Mouse (Mus musculus) intestine, embryonic 14.5 days (tissue): ENCODE measurements around the gene Gzmk. TPM values are rescaled to one million over a fixed set of nuclear protein-coding genes. Genes with fewer than 3 reads are reported as not detected.
A peak's percentile ranks its signal among the peaks of the same experiment; 100 is the strongest.

Experiments
- ATAC-seq: fragments of 200-750 bp; cut with Nextera tagmentation; replicated peaks from 2 replicates; pipeline ENCODE4 v1.8.0; 2017; ENCODE audit warnings: low read depth, moderate number of reproducible peaks, moderate TSS enrichment, moderate library complexity; ENCODE audit not compliant: low FRiP score, low TSS enrichment
- DNase-seq: peaks from one replicate; pipeline ENCODE4 v3.0.0-alpha.2; 2018; ENCODE audit warnings: low spot score
- H3K27ac ChIP-seq: fragments of 300-500 bp; sonication (generic); 2 replicates; pipeline ENCODE4 v1.5.1; 2014; ENCODE audit warnings: low read depth, mild to moderate bottlenecking, control low read depth
- H3K27me3 ChIP-seq: fragments of 300-500 bp; sonication (generic); replicated peaks from 2 replicates; pipeline ENCODE4 v1.6.1; 2014; ENCODE audit warnings: low read length, control low read depth; ENCODE audit not compliant: control insufficient read depth, insufficient read depth
- H3K36me3 ChIP-seq: fragments of 300-500 bp; sonication (generic); 2 replicates; pipeline ENCODE4 v1.6.1; 2014; ENCODE audit warnings: low read length, control low read depth; ENCODE audit not compliant: control insufficient read depth, insufficient read depth
- H3K4me1 ChIP-seq: fragments of 300-500 bp; sonication (generic); replicated peaks from 2 replicates; pipeline ENCODE4 v1.6.1; 2014; ENCODE audit warnings: low read length, control low read depth, mixed read lengths; ENCODE audit not compliant: control insufficient read depth, insufficient read depth
- H3K4me2 ChIP-seq: fragments of 300-500 bp; sonication (generic); 2 replicates; pipeline ENCODE4 v1.6.1; 2014; ENCODE audit warnings: low read length
- H3K4me3 ChIP-seq: fragments of 300-500 bp; sonication (generic); 2 replicates; pipeline ENCODE4 v1.5.1; 2014; ENCODE audit warnings: low read depth, low read length, control low read depth, mixed read lengths
- H3K9ac ChIP-seq: fragments of 300-500 bp; sonication (generic); 2 replicates; pipeline ENCODE4 v1.6.1; 2014; ENCODE audit warnings: mild to moderate bottlenecking, low read length
- H3K9me3 ChIP-seq: fragments of 300-500 bp; sonication (generic); 2 replicates; pipeline ENCODE4 v1.6.1; 2016; ENCODE audit warnings: low read length, control low read depth; ENCODE audit not compliant: control insufficient read depth
- WGBS: fragments of 180-500 bp; shearing (Covaris S2); extraction: QIAGEN DNeasy Blood & Tissue Kit; methylation state at CpG from one replicate; pipeline ENCODE4 v1.1.7; 2014; 5-methylcytosine and 5-hydroxymethylcytosine counted together
- polyA plus RNA-seq: library from polyadenylated mRNA; unstranded; fragments of >200 nt; fragmentation: Nextera tagmentation; extraction: Ambion mirVana; gene quantifications from 2 replicates; pipeline ENCODE4 v1.2.1, GENCODE M21; 2014

The Gzmk gene
- polyA plus RNA-seq, 1 experiment from 2014 or later: not detected

DNA sequence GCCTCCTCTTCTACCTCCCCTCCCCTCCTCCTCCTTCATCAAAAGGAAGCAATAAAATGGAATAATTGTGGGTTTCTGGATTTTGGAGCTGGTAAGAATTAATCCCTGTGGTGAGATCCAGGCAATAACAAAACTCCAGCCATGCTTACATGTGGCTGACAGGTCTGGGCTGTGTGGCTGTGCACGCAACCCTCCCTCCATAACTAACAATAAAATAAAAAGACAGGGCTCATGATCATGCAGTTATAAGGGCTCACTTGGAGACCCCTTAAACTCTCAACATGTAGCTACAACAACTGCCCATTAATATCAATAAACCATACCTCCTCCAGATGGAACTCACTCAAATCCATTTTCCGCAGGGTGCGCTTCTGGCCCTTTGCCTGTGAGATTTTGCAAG lies 11.8 kb downstream of the Gzmk start:
- Histone ChIP-seq H3K27me3 (0 out of 2 replicates have a peak, but pooled peaks cover 7% of the 10 kb centered on the region), H3K9ac (no peak overlapping the region), H3K36me3 (no peaks in the 10 kb centered on the region), H3K4me1 (no peaks in the 10 kb centered on the region), H3K9me3 (no peaks in the 10 kb centered on the region), H3K27ac (no peak overlapping the region), H3K4me2 (no peak overlapping the region), H3K4me3 (no peak overlapping the region)
- 86% methylated on average over 3 of the region's 3 CpGs for WGBS
- DNase-seq (no peak), ATAC-seq (no peak)

DNA sequence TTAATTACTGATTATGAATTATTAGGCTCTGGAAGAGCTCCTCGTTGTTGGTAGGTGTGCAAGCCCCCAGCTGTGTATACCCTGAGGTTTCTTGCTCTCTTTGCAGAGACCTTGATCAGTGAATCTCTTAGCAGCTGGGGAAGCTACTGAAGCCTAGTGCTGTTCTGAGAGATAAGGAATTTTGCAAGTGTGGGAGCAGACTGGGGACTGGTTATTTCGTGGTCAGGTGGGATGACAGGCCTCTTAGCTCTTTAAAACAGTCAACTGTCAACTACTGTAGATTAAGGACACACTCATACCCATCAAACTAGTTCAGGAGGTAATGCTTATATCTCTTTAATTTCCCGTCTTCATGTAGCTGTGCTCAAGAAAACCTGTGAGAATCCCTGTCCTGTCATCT lies 13.3 kb downstream of the Gzmk start:
- no peaks in the 10 kb centered on the region for H3K36me3 ChIP-seq
- H3K27me3 ChIP-seq: 0 out of 2 replicates have a peak, but pooled peaks cover 7% of the 10 kb centered on the region
- no peak overlapping the region for H3K4me3 ChIP-seq
- WGBS: 68% methylated on average over 3 of the region's 3 CpGs
- no peak overlapping the region for H3K27ac ChIP-seq
- DNase-seq (no peak), ATAC-seq (no peak)
- no peaks in the 10 kb centered on the region for H3K9me3 ChIP-seq
- no peak overlapping the region for H3K9ac ChIP-seq
- no peak overlapping the region for H3K4me2 ChIP-seq
- H3K4me1 ChIP-seq: no peaks in the 10 kb centered on the region

DNA sequence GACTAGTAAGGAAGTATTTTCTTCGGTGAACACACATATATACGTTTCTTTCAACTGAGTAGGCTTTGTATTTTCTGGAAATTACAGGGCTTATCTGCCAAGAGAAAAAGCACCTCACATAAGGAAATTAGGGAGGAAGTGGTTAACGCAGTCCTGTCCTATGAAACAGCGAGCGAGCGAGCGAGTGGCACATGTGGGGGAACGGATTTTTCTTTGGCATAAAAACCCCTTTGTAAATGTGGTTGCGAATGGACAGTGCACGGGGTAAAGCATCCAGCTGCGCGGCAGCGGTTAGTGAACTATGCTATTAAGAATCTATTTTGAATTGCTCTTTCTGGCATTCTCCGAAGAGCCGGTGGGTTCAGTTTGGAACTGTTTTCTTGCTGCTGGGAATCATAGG lies 14.4 kb downstream of the Gzmk start:
- no peak overlapping the region for H3K27ac ChIP-seq
- 72% methylated on average over 15 of the region's 15 CpGs for WGBS
- ATAC-seq: no peak
- H3K9me3 ChIP-seq: no peaks in the 10 kb centered on the region
- H3K27me3 ChIP-seq: 0 out of 2 replicates have a peak, but pooled peaks cover 7% of the 10 kb centered on the region
- H3K4me1 ChIP-seq: no peaks in the 10 kb centered on the region
- H3K4me2 ChIP-seq: no peak overlapping the region
- DNase-seq: no peak
- no peak overlapping the region for H3K9ac ChIP-seq
- H3K4me3 ChIP-seq: no peak overlapping the region
- H3K36me3 ChIP-seq: no peaks in the 10 kb centered on the region

DNA sequence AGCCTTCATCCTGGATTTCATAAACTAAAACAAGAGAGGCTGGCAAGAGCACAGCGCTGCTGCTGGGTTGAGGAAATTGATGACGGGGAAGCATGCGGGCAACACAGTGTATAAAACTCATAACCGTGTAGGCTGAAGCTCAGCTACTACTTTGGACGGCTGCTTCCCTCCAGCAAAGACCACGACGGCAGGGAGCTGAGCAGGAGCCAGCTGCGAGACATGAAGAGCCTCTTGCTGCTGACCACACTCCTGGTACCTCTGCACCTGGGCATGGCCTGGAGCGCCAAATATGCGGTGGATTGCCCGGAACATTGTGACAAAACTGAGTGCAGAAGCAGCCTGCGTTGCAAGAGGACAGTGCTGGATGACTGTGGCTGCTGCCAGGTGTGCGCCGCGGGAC lies 16.1 kb downstream of the Gzmk start, which contains the start of gene Esm1:
TSS of gene Esm1 (plus strand) at position 36 of the 400 bp plus-strand sequence.
- WGBS: 31% methylated on average over 15 of the region's 15 CpGs
- Histone ChIP-seq H3K4me2 (peak within 1 kb of the TSS; percentile 9; the same call in 1 of the 2 replicates), H3K4me3 (0 out of 2 replicates have a peak within 1 kb of the TSS, but pooled peaks have one; percentile 1), H3K9me3 (no peaks in the 10 kb centered on the region), H3K27ac (no peak within 1 kb of the TSS), H3K4me1 (no peaks in the 10 kb centered on the region), H3K36me3 (no peaks in the 10 kb centered on the region), H3K9ac (no peak within 1 kb of the TSS), H3K27me3 (0 out of 2 replicates have a peak, but pooled peaks cover 7% of the 10 kb centered on the region)
- DNase-seq (no peak), ATAC-seq (no peak)

DNA sequence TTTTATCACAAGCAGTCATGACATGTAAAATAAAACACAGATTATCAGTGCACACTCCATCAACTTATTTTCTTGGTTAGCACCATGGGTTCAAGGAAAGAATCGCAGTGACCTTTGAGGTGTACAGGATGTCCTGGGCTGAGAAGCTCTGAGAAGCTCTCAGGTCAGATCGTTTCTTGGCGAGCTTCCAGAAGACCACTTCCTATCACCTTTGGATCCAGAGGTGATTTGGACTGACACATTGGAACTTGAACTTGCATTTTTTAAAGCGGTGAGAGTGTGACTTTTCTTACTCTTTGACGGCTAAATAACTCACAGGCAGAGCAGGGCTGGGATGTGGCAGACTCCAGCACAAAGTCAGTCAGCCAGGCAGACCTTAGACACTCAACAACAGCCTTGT lies 20.4 kb downstream of the Gzmk start:
- Histone ChIP-seq H3K9me3 (no peaks in the 10 kb centered on the region), H3K27me3 (0 out of 2 replicates have a peak, but pooled peaks cover 5% of the 10 kb centered on the region), H3K9ac (no peak overlapping the region), H3K36me3 (no peaks in the 10 kb centered on the region), H3K4me3 (no peak overlapping the region), H3K4me2 (no peak overlapping the region), H3K27ac (no peak overlapping the region), H3K4me1 (no peaks in the 10 kb centered on the region)
- no peak for DNase-seq
- 84% methylated on average over 5 of the region's 5 CpGs for WGBS
- no peak for ATAC-seq

DNA sequence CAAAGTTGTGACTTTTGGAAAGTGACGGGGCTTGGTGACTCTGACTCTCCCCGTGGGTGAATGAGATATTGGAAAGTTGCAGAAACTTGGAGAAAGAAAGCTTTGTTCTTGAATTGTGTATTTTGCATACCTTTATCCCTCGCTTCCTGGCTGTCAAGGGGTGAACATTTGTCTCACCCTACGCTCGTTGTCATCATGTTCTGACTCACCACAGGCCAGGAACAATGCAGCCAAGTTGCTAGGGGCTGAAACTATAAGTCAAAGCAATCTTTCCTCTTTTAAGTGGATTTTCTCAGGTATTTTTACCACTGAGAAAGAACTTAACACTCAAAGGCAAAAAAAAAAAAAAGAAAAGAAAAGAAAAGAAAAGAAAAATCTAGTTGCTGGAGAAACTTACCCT lies 22.6 kb downstream of the Gzmk start:
- no peaks in the 10 kb centered on the region for H3K4me1 ChIP-seq
- no peak overlapping the region for H3K4me2 ChIP-seq
- H3K4me3 ChIP-seq: no peak overlapping the region
- no peak overlapping the region for H3K27ac ChIP-seq
- DNase-seq (no peak), ATAC-seq (no peak)
- no peaks in the 10 kb centered on the region for H3K36me3 ChIP-seq
- H3K9ac ChIP-seq: no peak overlapping the region
- no peaks in the 10 kb centered on the region for H3K27me3 ChIP-seq
- H3K9me3 ChIP-seq: no peaks in the 10 kb centered on the region
- 63% methylated on average over 5 of the region's 5 CpGs for WGBS

DNA sequence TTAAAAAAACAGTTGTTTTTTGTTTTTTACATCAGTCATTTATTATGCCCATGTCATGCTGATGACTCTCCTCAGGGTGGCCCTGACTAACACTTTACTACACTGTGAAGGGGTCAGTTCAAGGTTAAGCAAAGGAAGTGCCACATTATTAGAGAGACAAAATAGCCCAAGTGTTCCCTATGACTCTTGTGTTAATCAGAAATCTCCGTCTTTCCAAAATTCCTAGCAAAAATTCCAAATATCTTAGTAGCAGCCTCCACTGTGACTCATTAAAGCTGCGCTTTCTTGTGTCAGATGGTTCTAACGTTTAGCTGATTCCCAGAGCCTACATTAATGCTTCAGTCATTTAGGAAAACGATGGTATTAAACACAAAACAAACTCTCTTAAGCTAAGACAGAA lies 23.5 kb downstream of the Gzmk start:
- no peak for DNase-seq
- Histone ChIP-seq H3K27me3 (no peaks in the 10 kb centered on the region), H3K9me3 (no peaks in the 10 kb centered on the region), H3K4me1 (no peaks in the 10 kb centered on the region), H3K36me3 (no peaks in the 10 kb centered on the region), H3K4me3 (no peak overlapping the region), H3K27ac (no peak overlapping the region), H3K4me2 (no peak overlapping the region), H3K9ac (no peak overlapping the region)
- ATAC-seq: no peak
- WGBS: 64% methylated on average over 4 of the region's 4 CpGs

DNA sequence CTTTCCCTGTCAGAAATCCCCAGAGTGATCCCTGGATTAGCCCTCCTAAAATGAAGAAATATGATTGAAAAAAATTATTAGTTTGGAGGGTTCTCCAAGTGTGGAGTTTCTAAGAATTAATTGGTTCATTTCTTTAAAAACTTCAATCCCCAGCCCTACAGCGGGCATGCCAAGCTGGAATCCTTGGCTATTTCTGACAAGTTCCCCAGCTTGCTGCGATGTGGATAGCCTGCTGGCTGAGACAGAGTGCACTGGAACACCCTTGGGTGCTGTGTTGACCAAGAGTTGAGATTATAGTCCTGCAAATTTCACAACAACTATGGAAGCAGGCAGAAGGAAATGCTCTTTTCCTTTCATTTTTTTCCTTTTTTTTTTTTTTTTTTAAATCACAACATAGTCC lies 24.1 kb downstream of the Gzmk start:
- Histone ChIP-seq H3K4me1 (no peaks in the 10 kb centered on the region), H3K9ac (no peak overlapping the region), H3K4me3 (no peak overlapping the region), H3K4me2 (no peak overlapping the region), H3K9me3 (no peaks in the 10 kb centered on the region), H3K27ac (no peak overlapping the region), H3K27me3 (no peaks in the 10 kb centered on the region), H3K36me3 (no peaks in the 10 kb centered on the region)
- DNase-seq (peak; percentile 24), ATAC-seq (no peak)
- 89% methylated on average over 2 of the region's 2 CpGs for WGBS

DNA sequence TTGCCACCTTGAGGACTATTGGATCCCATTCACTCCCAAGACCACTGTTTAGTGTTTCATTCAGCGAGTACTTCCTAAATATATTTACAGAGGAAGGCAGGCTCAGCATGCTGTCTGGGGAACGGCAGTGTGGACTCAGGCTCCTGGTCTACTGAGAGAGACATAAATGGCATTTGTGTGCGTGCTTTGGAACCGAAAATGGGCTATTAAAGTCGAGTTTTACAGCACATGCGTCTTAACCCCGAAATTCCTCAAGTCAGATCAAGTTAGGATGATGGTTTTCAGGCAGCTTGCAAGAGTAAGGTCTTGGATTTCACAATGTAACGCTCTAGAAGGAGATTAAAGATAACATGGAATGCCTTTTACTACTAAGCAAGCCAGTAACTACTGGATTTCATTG lies 25.0 kb downstream of the Gzmk start:
- H3K4me2 ChIP-seq: no peak overlapping the region
- H3K4me3 ChIP-seq: no peak overlapping the region
- H3K27ac ChIP-seq: no peak overlapping the region
- H3K4me1 ChIP-seq: no peaks in the 10 kb centered on the region
- no peaks in the 10 kb centered on the region for H3K27me3 ChIP-seq
- no peaks in the 10 kb centered on the region for H3K36me3 ChIP-seq
- DNase-seq (peak; percentile 28), ATAC-seq (no peak)
- H3K9me3 ChIP-seq: no peaks in the 10 kb centered on the region
- no peak overlapping the region for H3K9ac ChIP-seq
- 62% methylated on average over 8 of the region's 8 CpGs for WGBS
